Mouse (Mus musculus): ENCODE data around the gene Duxbl3.
"Not testable (repeated sequence)": the region's sequence is repeated elsewhere in the genome, so short reads cannot be mapped to it uniquely, and the experiment has no call there.

The Duxbl3 gene

GRCm38 (mm10) chr14:26257756-26258617 is at the start of gene Duxbl3:
Gene Duxbl3 (plus strand): TSS chr14:26257962.
- DNase-seq (ENCODE audit: extremely low spot score, low spot score) = not testable (repeated sequence)

GRCm38 (mm10) chr14:26216233-26217000 is 41.3 kb upstream of the Duxbl3 start:
- not testable (repeated sequence) for DNase-seq (ENCODE audit: extremely low spot score, low spot score)

- DNase-seq (ENCODE audit: extremely low spot score, low spot score) = not testable (repeated sequence)
These were observed 20.6 kb upstream of the Duxbl3 start for GRCm38 (mm10) chr14:26237183-26237582.

- DNase-seq (ENCODE audit: extremely low spot score, low spot score) = not testable (repeated sequence)
These were observed 967 bp downstream of the Duxbl3 start for GRCm38 (mm10) chr14:26258729-26259128.

- DNase-seq (ENCODE audit: extremely low spot score, low spot score) = not testable (repeated sequence)
These were observed 29.0 kb downstream of the Duxbl3 start for GRCm38 (mm10) chr14:26286737-26287136.

- DNase-seq (ENCODE audit: extremely low spot score, low spot score) = no peak
These were observed 36.1 kb downstream of the Duxbl3 start for GRCm38 (mm10) chr14:26293859-26294258.

- DNase-seq (ENCODE audit: extremely low spot score, low spot score) = no peak
These were observed 39.3 kb downstream of the Duxbl3 start for GRCm38 (mm10) chr14:26297055-26297454.

- no peak for DNase-seq (ENCODE audit: extremely low spot score, low spot score)
These were observed 39.7 kb downstream of the Duxbl3 start for GRCm38 (mm10) chr14:26297484-26297883.

GRCm38 (mm10) chr14:26303111-26303510 is 45.3 kb downstream of the Duxbl3 start:
- DNase-seq (ENCODE audit: extremely low spot score, low spot score) = peak; percentile 25

GRCm38 (mm10) chr14:26306032-26306431 is 48.3 kb downstream of the Duxbl3 start:
- DNase-seq (ENCODE audit: extremely low spot score, low spot score) = peak; percentile 38

- no peak for DNase-seq (ENCODE audit: extremely low spot score, low spot score)
These were observed 51.1 kb downstream of the Duxbl3 start for GRCm38 (mm10) chr14:26308813-26309212.

GRCm38 (mm10) chr14:26309511-26309910 is 51.7 kb downstream of the Duxbl3 start:
- no peak for DNase-seq (ENCODE audit: extremely low spot score, low spot score)

- DNase-seq (ENCODE audit: extremely low spot score, low spot score) = no peak
These were observed 58.5 kb downstream of the Duxbl3 start for GRCm38 (mm10) chr14:26316246-26316730.
